Mouse (Mus musculus): ENCODE measurements at regions not wholly inside any gene's neighbourhood (a gene's known extent, or its start where the extent isn't known, plus 50 kb on each side); places are given as distances from the start of the nearest gene placed in this dataset.

DNA sequence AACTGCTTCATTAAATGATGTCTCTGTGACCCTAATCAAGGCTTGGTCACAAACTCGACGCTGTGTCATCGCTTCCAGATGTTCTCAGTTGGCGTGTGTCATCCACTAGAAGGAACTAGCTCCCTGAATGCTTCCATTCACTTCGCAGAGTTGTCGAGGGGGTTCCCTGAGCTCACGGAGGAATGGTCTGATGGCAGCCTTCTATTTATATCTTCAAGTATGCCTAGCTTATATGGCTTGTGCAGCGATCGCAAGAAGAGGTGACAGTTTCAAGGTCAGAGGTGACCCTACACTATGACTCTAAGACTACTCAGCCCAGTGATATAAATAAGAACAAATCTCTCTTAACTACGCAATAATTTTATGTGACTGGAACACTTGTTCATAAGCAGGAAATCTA lies 126.3 kb downstream of the Nr4a2 start:
- ATAC-seq (replicated peaks; ENCODE audit: insufficient number of reproducible peaks, low FRiP score, low TSS enrichment): 0 out of 2 replicates have a peak, but pooled peaks have one; percentile 55

DNA sequence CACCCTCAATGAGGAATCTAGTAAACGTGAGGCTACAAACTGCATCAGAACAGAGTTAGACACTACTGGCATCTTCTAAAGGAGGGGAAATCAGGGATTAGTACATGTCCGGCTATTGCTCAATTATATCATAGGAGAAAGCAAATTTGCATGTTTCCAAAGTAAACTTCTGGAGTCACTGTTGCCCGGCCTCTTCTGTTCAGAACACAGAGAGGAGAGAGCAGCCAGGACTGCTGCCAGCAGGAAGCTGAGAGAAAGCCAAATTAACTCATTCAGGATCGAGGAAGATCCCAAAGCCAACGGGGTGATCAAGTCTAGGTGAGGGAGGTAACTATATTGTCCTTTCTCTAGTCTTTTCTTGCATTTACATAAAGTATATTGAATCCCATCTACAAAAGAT lies 131.0 kb downstream of the Nr4a2 start:
- H3K9me3 ChIP-seq (replicated peaks; ENCODE audit: control insufficient read depth, low read length): no peaks in the 10 kb centered on the region
- H3K36me3 ChIP-seq (ENCODE audit: control insufficient read depth, insufficient read depth, low read length): no peaks in the 10 kb centered on the region
- 75% methylated on average over 5 of the region's 5 CpGs for WGBS (ENCODE audit: insufficient replicate concordance)
- H3K27ac ChIP-seq (ENCODE audit: low read depth, low read length): no peak overlapping the region
- no peak overlapping the region for H3K4me2 ChIP-seq
- H3K4me3 ChIP-seq (ENCODE audit: low read depth, low read length): no peak overlapping the region
- no peak for ATAC-seq (replicated peaks; ENCODE audit: insufficient number of reproducible peaks, low FRiP score, low TSS enrichment)
- H3K9ac ChIP-seq (ENCODE audit: low read depth, low read length): no peak overlapping the region
- H3K4me1 ChIP-seq (ENCODE audit: control insufficient read depth, insufficient read depth, low read length): 0 out of 2 replicates have a peak, but pooled peaks cover 3% of the 10 kb centered on the region
- no peaks in the 10 kb centered on the region for H3K27me3 ChIP-seq (ENCODE audit: control insufficient read depth, insufficient read depth, low read length)

More for the DNA sequence above, 126.3 kb downstream of the Nr4a2 start:
- H3K4me1 ChIP-seq (ENCODE audit: control insufficient read depth, insufficient read depth, low read length): 0 out of 2 replicates have a peak, but pooled peaks cover 3% of the 10 kb centered on the region
- H3K4me2 ChIP-seq: no peak overlapping the region
- H3K4me3 ChIP-seq (ENCODE audit: low read depth, low read length): no peak overlapping the region
- peak overlapping the region; percentile 41; the same call in 1 of the 2 replicates for H3K27ac ChIP-seq (ENCODE audit: low read depth, low read length)
- no peaks in the 10 kb centered on the region for H3K9me3 ChIP-seq (replicated peaks; ENCODE audit: control insufficient read depth, low read length)
- WGBS (ENCODE audit: insufficient replicate concordance): 48% methylated on average over 10 of the region's 10 CpGs
- no peaks in the 10 kb centered on the region for H3K27me3 ChIP-seq (ENCODE audit: control insufficient read depth, insufficient read depth, low read length)
- H3K36me3 ChIP-seq (ENCODE audit: control insufficient read depth, insufficient read depth, low read length): no peaks in the 10 kb centered on the region
- no peak overlapping the region for H3K9ac ChIP-seq (ENCODE audit: low read depth, low read length)

DNA sequence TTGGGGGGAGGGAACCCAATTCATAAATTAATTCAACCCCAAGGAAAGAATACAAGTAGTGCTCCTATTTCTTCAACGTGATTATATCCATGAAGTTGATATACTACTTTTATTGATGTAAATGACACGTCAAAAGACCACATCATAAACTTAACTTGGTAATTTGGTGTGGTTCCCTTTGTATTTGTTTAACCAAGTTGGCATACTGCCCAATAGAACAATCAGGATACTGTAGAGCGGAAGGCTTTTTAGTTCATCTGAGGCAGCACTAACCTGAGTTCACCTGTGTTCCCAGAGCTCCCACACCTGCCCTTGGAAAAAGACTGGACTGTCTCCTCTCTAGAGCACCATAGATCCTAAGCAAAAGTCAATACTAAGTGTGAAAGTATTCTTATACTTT lies 132.0 kb downstream of the Nr4a2 start:
- 78% methylated on average over 3 of the region's 3 CpGs for WGBS (ENCODE audit: insufficient replicate concordance)
- H3K4me2 ChIP-seq: no peak overlapping the region
- no peak for ATAC-seq (replicated peaks; ENCODE audit: insufficient number of reproducible peaks, low FRiP score, low TSS enrichment)

DNA sequence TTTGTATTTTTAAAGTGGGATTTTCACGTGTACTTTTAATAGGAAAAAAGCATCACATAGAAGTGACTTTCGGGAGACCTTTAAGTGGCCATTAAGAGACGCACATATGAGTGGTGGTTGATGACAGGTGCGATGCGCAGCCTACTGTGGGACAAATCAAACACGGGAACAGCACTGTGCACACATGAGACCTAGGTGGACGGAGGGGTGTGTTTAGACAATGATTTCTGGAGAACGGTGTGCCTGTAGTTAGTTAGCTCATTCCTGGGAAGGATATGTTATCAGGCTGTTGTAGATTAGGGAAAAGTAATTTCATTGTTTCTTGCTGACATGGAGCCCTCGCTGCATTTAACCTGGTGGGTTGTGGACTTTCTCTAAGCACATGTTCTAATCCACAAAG lies 133.0 kb downstream of the Nr4a2 start:
- Histone ChIP-seq H3K4me1 (ENCODE audit: control insufficient read depth, insufficient read depth, low read length) (no peaks in the 10 kb centered on the region), H3K36me3 (ENCODE audit: control insufficient read depth, insufficient read depth, low read length) (no peaks in the 10 kb centered on the region), H3K9me3 (replicated peaks; ENCODE audit: control insufficient read depth, low read length) (no peaks in the 10 kb centered on the region), H3K9ac (ENCODE audit: low read depth, low read length) (no peak overlapping the region), H3K4me2 (no peak overlapping the region), H3K4me3 (ENCODE audit: low read depth, low read length) (no peak overlapping the region), H3K27me3 (ENCODE audit: control insufficient read depth, insufficient read depth, low read length) (no peaks in the 10 kb centered on the region), H3K27ac (ENCODE audit: low read depth, low read length) (no peak overlapping the region)
- ATAC-seq (replicated peaks; ENCODE audit: insufficient number of reproducible peaks, low FRiP score, low TSS enrichment): no peak
- WGBS (ENCODE audit: insufficient replicate concordance): 62% methylated on average over 9 of the region's 9 CpGs

More for the DNA sequence above, 132.0 kb downstream of the Nr4a2 start:
- H3K9me3 ChIP-seq (replicated peaks; ENCODE audit: control insufficient read depth, low read length): no peaks in the 10 kb centered on the region
- no peak overlapping the region for H3K4me3 ChIP-seq (ENCODE audit: low read depth, low read length)
- H3K9ac ChIP-seq (ENCODE audit: low read depth, low read length): no peak overlapping the region
- H3K27ac ChIP-seq (ENCODE audit: low read depth, low read length): no peak overlapping the region
- no peaks in the 10 kb centered on the region for H3K27me3 ChIP-seq (ENCODE audit: control insufficient read depth, insufficient read depth, low read length)
- H3K36me3 ChIP-seq (ENCODE audit: control insufficient read depth, insufficient read depth, low read length): no peaks in the 10 kb centered on the region
- H3K4me1 ChIP-seq (ENCODE audit: control insufficient read depth, insufficient read depth, low read length): no peaks in the 10 kb centered on the region

DNA sequence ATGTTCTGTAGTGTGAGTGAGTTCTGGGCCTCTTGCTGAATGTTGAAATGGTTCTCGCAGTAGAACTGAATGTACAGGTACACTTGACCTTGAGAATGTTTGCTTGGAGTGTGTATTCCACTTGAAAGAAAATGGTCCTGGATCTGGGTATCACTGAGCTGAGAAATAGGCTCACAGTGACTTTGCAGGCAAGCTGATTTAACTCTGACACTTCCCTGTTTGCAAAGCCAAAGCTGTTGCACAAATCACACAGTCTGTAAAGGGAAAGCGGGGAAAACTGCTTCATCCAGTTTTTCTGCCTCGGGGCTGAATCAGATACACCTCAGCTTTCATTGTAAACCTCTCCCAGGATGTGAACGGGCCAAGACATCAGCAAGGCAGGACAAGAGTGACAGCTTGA lies 140.6 kb downstream of the Nr4a2 start:
- Histone ChIP-seq H3K4me2 (no peak overlapping the region), H3K27me3 (ENCODE audit: control insufficient read depth, insufficient read depth, low read length) (no peaks in the 10 kb centered on the region), H3K4me3 (ENCODE audit: low read depth, low read length) (no peak overlapping the region), H3K4me1 (ENCODE audit: control insufficient read depth, insufficient read depth, low read length) (no peaks in the 10 kb centered on the region), H3K27ac (ENCODE audit: low read depth, low read length) (no peak overlapping the region), H3K9me3 (replicated peaks; ENCODE audit: control insufficient read depth, low read length) (no peaks in the 10 kb centered on the region), H3K9ac (ENCODE audit: low read depth, low read length) (no peak overlapping the region), H3K36me3 (ENCODE audit: control insufficient read depth, insufficient read depth, low read length) (no peaks in the 10 kb centered on the region)
- 68% methylated on average over 4 of the region's 4 CpGs for WGBS (ENCODE audit: insufficient replicate concordance)
- ATAC-seq (replicated peaks; ENCODE audit: insufficient number of reproducible peaks, low FRiP score, low TSS enrichment): no peak

DNA sequence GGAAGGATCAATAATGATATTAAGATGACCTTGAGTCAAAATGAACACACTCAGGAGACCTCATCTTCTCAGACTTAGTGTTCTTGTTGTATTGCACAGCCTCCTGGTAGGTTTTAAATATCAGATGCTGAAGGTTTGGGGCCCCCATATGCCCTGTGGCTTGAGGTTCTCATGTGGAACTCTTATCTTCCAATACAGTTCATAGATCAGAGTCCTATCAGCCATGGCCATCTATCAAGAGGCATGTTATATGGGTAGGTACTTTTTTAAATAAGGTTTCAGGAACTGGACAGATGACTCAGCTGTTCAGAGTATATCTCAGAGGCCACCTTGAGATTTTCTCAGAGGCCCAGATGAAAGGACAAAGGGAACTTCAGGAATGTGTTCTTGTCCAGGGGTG lies 143.2 kb downstream of the Nr4a2 start:
- H3K4me1 ChIP-seq (ENCODE audit: control insufficient read depth, insufficient read depth, low read length): no peaks in the 10 kb centered on the region
- H3K27me3 ChIP-seq (ENCODE audit: control insufficient read depth, insufficient read depth, low read length): no peaks in the 10 kb centered on the region
- no peaks in the 10 kb centered on the region for H3K9me3 ChIP-seq (replicated peaks; ENCODE audit: control insufficient read depth, low read length)
- no peak overlapping the region for H3K9ac ChIP-seq (ENCODE audit: low read depth, low read length)
- H3K4me2 ChIP-seq: no peak overlapping the region
- H3K27ac ChIP-seq (ENCODE audit: low read depth, low read length): no peak overlapping the region
- no peak for ATAC-seq (replicated peaks; ENCODE audit: insufficient number of reproducible peaks, low FRiP score, low TSS enrichment)
- H3K4me3 ChIP-seq (ENCODE audit: low read depth, low read length): no peak overlapping the region
- H3K36me3 ChIP-seq (ENCODE audit: control insufficient read depth, insufficient read depth, low read length): no peaks in the 10 kb centered on the region

DNA sequence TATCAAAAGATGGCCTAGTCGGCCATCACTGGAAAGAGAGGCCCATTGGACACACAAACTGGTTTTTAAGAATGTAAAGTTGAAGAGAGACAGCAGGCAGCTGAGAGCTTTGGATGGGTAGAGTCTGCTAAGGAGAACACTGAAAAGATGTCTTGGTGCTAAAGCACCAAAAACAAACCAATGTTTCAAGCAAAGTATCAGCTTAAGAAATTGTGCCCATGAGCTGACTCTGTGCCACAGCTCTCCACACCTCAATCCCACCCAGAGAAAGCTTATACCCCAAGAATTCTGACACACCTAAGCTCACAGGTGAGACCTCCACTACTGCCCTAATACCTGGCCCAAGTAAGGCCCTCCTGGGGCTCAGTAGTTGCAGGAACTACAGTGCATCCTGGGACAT lies 148.1 kb downstream of the Nr4a2 start:
- no peaks in the 10 kb centered on the region for H3K27me3 ChIP-seq (ENCODE audit: control insufficient read depth, insufficient read depth, low read length)
- H3K27ac ChIP-seq (ENCODE audit: low read depth, low read length): no peak overlapping the region
- no peak overlapping the region for H3K4me2 ChIP-seq
- no peaks in the 10 kb centered on the region for H3K4me1 ChIP-seq (ENCODE audit: control insufficient read depth, insufficient read depth, low read length)
- no peak overlapping the region for H3K9ac ChIP-seq (ENCODE audit: low read depth, low read length)
- ATAC-seq (replicated peaks; ENCODE audit: insufficient number of reproducible peaks, low FRiP score, low TSS enrichment): no peak
- no peak overlapping the region for H3K4me3 ChIP-seq (ENCODE audit: low read depth, low read length)
- H3K36me3 ChIP-seq (ENCODE audit: control insufficient read depth, insufficient read depth, low read length): no peaks in the 10 kb centered on the region
- 50% methylated on average over 1 of the region's 1 CpGs for WGBS (ENCODE audit: insufficient replicate concordance)
- no peaks in the 10 kb centered on the region for H3K9me3 ChIP-seq (replicated peaks; ENCODE audit: control insufficient read depth, low read length)

DNA sequence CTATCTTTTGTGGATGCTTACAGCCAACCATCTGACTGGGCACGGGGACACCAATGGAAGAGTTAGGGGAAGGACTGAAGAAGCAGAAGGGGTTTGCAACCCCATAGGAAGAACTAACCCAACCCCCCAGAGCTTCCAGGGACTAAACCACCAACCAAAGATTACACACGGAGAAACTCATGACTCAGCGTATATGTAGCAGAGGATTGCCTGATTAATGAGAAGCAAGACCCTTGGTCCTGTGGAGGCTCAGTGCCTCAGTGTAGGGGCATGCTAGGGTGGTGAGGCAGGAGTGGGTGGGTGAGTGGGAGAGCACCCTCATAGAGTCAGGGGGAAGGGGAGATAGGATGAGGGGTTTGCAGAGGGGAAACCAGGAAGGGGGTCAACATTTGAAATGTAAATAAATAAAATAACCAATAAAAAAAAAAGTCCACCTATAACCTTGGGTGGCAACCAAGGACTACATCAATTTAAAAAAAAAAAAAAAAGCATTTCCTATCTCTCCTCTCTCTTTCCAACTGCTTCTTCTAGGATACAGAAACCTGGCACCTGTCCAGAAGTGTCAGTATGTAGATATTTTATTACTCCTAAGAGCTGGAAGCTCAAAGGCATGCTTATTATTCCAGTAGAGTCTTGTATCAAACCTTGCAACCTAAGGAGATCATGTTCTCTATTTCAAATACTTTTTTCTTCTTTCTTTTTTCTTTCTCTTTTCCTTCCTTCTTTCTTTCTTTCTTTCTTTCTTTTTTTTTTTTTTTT lies 159.7 kb downstream of the Nr4a2 start:
- Histone ChIP-seq H3K4me3 (ENCODE audit: low read depth, low read length) (no peak overlapping the region), H3K36me3 (ENCODE audit: control insufficient read depth, insufficient read depth, low read length) (no peaks in the 10 kb centered on the region; the same call in 1 of the 2 replicates), H3K9ac (ENCODE audit: low read depth, low read length) (no peak overlapping the region), H3K9me3 (replicated peaks; ENCODE audit: control insufficient read depth, low read length) (no peaks in the 10 kb centered on the region), H3K27ac (ENCODE audit: low read depth, low read length) (no peak overlapping the region), H3K27me3 (ENCODE audit: control insufficient read depth, insufficient read depth, low read length) (no peaks in the 10 kb centered on the region), H3K4me1 (ENCODE audit: control insufficient read depth, insufficient read depth, low read length) (no peaks in the 10 kb centered on the region), H3K4me2 (no peak overlapping the region)
- ATAC-seq (replicated peaks; ENCODE audit: insufficient number of reproducible peaks, low FRiP score, low TSS enrichment): no peak; the same call in 1 of the 2 replicates
- WGBS (ENCODE audit: insufficient replicate concordance): 87% methylated on average over 3 of the region's 3 CpGs

DNA sequence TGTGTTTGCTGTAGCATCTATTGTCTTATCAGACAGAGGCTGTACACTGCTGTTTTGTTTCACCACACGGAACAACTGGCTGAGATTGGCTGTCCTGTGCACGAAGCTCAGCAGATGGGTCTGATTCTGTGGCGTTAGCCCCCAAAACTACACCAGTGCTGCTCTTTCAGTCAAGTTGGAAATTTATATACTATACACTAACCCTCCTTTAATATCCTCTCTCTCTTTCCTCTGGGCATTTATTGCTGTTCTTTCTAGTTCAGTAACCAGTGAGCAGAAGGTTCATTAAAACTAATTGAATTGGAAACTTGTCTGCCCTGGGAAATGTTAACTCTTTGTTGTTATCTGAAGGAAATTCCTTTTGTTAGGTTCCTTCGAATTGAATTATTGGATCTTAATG lies 164.1 kb downstream of the Nr4a2 start:
- Histone ChIP-seq H3K4me3 (ENCODE audit: low read depth, low read length) (no peak overlapping the region), H3K9me3 (replicated peaks; ENCODE audit: control insufficient read depth, low read length) (no peaks in the 10 kb centered on the region), H3K4me1 (ENCODE audit: control insufficient read depth, insufficient read depth, low read length) (no peaks in the 10 kb centered on the region), H3K36me3 (ENCODE audit: control insufficient read depth, insufficient read depth, low read length) (no peaks in the 10 kb centered on the region; the same call in 1 of the 2 replicates), H3K4me2 (no peak overlapping the region), H3K27ac (ENCODE audit: low read depth, low read length) (no peak overlapping the region), H3K9ac (ENCODE audit: low read depth, low read length) (no peak overlapping the region), H3K27me3 (ENCODE audit: control insufficient read depth, insufficient read depth, low read length) (no peaks in the 10 kb centered on the region)
- 67% methylated on average over 4 of the region's 4 CpGs for WGBS (ENCODE audit: insufficient replicate concordance)
- no peak for ATAC-seq (replicated peaks; ENCODE audit: insufficient number of reproducible peaks, low FRiP score, low TSS enrichment)
